Mouse (Mus musculus) ES-E14 (cell line): ENCODE data around the gene Slc17a7.

Experiments used
- CHD2 ChIP-seq: IDR thresholded peaks from 2 replicates; pipeline ENCODE4 v1.6.1; 2014; ENCODE audit warnings: mild to moderate bottlenecking, low read depth, low read length, inconsistent platforms
- MAFK ChIP-seq: IDR thresholded peaks from 2 replicates; pipeline ENCODE4 v1.6.1; 2014; ENCODE audit warnings: mild to moderate bottlenecking, low read depth, low read length, inconsistent platforms; ENCODE audit not compliant: insufficient read depth
- ZNF384 ChIP-seq: IDR thresholded peaks from 2 replicates; pipeline ENCODE4 v1.6.1; 2012; ENCODE audit warnings: low read depth, low read length, inconsistent platforms

- TF ChIP-seq MAFK: no peak
- no peak for TF ChIP-seq CHD2
- no peak for TF ChIP-seq ZNF384
Measured at GRCm38 (mm10) chr7:45193406-45193805, 29.7 kb downstream of the Slc17a7 start.
